Mouse (Mus musculus): ENCODE measurements around the gene Rtf2. TPM values are rescaled to one million over a fixed set of nuclear protein-coding genes. Genes with fewer than 3 reads are reported as not detected.

The Rtf2 gene
- 44.6 and 44.8 TPM in 2 replicates for polyA plus RNA-seq (2012; rRNA removed)

DNA sequence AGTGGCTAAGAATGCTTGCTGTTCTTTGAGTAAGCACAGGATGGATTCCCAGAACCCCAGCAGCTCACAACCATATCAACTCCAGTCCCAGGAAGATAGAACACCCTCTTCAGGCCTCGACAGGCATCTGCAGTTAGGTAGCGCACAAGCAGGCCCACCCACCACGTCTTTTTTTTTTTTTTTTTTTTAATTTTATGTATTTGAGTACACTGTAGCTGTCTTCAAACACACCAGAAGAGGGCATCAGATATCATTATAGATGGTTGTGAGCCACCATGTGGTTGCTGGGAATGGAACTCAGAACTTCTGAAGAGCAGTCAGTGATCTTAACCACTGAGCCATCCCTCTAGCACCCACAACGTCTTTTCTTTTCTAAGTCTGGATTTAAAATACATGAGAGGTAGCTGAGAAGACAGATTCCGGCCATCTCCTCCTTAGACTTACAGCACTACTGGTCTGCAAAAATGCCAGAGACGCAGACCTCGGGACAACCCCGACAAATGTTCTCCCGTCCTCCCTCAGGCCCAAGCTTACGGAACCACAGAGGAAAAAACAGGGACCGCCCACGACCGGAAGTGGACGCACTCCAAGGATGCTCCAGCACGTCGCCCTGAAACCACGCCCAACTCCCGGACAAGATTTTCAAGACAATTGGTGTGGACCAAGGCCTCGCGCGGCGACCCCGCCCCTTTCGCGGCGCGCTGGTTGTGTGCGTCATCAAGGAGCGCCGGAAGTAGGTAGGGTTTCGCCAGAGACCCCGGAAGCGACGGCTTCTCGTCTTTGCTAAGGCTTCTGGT is at the start of gene Rtf2:
Gene Rtf2 (plus strand): TSS at position 714 of the 797 bp plus-strand sequence.
- 2% methylated on average over 35 of the region's 35 CpGs for WGBS
- peak; percentile 95 for DNase-seq (ENCODE audit: low read depth, low spot score)

DNA sequence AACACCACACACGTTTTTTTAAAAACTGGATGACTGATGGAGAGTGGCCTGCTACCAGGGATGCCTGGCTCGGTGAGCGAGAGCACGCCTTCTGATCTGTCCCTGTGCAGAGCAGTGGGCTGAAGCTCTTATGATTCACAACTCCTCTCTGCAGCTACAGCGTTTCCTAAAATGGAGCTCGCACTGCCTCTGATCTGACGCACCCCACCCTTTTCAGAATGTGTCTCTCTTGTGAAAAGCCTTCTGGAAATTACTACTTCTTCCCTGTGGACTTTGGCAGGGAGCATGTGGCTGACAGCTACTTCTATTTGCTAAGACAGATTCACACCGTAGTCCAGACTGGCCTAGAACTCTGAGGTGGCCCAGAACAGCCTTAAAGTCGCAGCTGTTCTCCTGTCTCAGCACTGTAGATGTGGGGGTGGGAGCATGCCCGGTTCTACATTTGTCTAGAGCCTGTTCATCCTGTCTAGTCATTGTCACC is 48.3 kb upstream of the Rtf2 start:
- 26% methylated on average over 10 of the region's 10 CpGs for WGBS
- no peak for DNase-seq (ENCODE audit: low read depth, low spot score)

DNA sequence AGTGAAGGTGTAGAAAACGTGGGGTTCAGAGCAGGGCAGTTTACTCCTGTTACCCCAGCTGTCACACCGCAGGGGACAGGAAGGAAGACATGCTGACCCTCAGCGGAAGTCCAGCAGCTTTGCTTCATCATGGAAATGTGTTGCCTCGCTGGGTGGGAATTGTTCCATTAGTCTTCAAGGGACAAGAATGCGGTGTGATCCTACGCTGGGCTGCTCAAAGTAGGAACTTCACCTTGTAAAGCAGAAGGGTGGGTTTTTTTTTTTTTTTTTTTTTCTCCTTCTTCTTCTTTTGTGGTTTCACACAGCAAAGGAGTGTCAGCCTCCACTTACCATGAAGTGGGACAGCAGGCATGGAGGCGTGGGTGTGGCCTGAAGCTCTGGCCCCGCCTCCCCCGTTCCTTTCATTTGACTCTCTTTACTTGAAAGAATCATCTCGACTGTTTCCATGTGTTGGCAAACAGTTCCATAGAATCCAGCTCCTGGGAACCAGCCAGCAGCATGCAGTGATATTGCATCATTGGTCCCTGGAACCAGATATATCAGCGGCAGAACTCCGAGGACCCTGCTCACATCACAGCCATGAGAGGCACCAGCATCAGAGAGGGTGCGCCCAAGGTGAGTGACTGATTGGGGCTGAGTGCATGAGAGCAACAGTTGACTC is 46.8 kb upstream of the Rtf2 start, which contains the start of gene Cass4:
Gene Cass4 (plus strand): TSS at position 404 of the 661 bp plus-strand sequence.
- WGBS, result 25% methylated on average over 13 of the region's 13 CpGs

DNA sequence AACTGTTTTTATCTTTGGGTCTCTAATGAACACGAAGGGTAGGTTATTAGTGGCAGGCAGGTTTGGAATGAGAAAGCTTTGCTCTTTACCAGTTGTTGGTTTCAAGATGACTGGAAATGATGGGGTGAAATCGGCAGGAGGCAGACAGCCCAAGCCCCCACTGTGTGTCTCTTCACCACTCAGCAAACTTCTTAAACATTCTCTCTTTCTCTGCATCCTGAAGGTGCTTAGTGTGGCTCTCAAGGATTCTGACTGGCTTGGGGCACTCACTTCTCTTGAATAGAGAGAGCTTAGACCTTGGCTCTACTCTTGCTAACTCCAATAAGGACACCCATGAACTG is 46.3 kb upstream of the Rtf2 start:
- no peak for DNase-seq (ENCODE audit: low read depth, low spot score)
- 55% methylated on average over 2 of the region's 2 CpGs for WGBS

More for the DNA sequence above, 46.8 kb upstream of the Rtf2 start, which contains the start of gene Cass4:
- no peak for DNase-seq (ENCODE audit: low read depth, low spot score)

DNA sequence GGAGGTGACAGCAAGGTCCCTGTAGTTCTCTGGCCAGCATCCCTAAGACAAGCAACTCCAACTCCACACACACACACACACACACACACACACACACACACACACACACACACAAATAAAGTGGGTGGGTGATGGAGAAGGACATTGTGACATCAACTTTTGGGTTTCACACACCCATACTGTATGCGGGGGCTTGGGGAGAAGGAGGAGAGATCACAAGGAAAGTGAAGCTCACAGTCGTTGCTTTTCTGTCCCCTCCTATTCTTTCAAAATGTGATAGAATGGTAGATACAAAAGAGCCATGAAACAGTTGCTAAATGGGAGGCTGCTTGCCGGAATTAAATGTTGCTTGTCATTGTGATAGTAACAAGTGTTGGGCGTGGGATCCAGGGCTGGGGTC is 45.7 kb upstream of the Rtf2 start:
- 69% methylated on average over 4 of the region's 4 CpGs for WGBS

DNA sequence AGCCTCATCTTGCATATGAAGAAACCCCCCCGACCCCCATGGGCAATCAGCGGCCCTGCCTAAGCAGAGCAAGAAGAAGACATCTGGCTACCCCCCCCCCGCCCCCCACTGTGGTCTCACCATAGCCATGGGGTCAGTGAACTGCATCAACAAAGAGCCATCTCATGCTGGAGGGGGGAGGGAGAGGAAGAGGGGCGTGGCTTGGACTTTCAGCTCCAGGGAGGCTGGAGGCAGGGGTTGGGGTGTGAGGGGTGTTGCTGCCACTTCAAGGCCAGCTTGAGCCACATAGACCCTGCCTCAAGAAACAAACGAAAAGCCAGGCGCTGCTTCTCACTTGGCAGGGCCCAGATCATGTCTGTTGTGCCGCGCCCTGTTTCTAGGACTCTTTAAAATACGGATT is 44.4 kb upstream of the Rtf2 start:
- DNase-seq (ENCODE audit: low read depth, low spot score), result no peak
- 47% methylated on average over 9 of the region's 9 CpGs for WGBS

More for the DNA sequence above, 45.7 kb upstream of the Rtf2 start:
- no peak for DNase-seq (ENCODE audit: low read depth, low spot score)

DNA sequence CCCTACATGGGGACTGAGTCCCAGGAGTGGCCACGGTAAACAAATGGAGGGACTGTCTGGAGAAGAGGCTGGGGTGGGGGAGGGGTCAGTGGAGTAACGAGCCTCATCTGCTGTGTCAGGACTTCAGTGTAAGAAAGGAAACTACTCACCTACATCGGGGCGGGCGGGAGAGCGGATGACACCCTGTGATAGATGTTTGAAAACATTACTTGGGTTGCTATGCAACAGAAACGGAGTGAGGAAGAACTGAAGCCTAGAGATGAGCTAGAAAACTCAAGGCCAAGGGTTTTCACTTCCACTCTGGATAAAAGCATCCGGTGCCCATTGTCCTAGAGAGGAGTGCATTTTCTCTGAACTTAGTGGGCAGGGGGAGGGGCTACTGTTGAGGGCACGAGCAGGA is 40.5 kb upstream of the Rtf2 start:
- 22% methylated on average over 9 of the region's 9 CpGs for WGBS
- no peak for DNase-seq (ENCODE audit: low read depth, low spot score)

DNA sequence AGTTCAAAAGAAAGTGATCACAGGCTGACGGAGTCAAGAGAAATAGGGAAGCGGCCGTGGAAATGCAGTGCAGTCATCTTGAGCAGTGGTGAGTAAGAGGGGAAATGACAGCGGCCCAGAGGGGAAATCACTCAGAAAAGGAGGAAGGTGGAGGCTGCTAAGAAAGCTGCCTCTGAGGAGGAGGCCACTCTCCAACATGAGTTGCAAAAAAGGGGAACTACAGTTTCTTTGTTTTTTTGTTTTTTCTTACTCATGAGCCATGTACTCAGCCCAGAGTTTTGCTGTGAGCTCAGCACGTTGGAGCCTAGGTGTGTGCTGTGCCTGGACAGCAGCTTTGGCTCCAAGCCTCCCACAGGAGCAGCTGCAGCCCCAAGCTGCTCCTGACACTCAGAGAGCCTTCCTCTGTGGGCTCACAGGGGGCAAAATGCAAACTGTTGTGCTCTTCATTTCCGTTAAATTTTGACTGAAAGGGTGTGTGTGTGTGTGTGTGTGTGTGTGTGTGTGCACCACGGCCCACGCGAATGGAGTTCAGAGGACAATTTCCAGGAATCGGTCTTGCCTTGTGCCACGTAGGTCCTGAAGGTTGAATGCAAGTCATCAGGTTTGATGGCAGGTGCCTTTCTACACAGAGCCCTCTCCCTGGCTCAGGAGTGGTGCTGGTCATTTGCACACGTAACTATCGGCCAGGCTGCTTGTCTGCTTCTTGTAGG is 39.1 kb upstream of the Rtf2 start:
- DNase-seq (ENCODE audit: low read depth, low spot score), result no peak
- 56% methylated on average over 13 of the region's 13 CpGs for WGBS

DNA sequence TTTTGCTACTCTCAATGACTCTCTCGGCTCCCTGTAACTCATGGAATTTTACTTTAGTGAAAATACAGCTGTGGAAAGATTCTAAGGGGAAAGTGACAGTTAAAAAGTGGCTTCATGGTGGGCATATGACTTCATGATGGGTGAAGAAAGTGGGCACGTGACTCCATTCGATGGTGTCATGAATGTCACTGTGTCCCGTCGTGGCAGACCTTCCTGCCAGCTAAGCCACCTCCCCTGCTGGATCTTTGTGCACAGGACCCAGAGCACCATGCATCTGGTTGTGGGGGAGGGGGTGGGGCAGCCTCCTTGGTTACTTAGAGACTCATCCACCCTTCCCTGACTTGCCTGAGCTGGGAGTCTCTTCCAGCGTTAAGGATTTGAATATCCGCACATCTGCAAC is 36.1 kb upstream of the Rtf2 start:
- WGBS, result 59% methylated on average over 7 of the region's 7 CpGs
- DNase-seq (ENCODE audit: low read depth, low spot score), result no peak

DNA sequence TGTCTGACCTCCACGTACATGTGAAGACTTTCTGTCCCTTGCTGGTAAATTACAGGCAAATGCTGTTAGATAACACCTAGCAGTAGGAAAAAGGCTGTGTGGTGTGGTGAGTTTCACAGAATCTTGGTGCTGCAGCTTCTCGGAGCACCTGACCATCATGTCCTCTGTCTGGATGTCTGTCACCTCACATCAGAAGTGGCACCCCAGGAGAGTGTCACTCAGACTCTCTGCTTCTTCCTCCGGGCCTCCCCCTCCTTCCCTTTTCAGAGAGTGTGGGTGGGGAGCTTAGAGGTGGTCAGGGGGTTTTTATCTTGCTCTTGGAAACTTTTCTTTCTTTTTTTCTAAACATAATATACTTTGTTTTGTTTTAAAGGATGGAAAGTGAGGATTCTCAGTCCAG is 35.3 kb upstream of the Rtf2 start:
- DNase-seq (ENCODE audit: low read depth, low spot score), result no peak
- WGBS, result 61% methylated on average over 3 of the region's 3 CpGs

DNA sequence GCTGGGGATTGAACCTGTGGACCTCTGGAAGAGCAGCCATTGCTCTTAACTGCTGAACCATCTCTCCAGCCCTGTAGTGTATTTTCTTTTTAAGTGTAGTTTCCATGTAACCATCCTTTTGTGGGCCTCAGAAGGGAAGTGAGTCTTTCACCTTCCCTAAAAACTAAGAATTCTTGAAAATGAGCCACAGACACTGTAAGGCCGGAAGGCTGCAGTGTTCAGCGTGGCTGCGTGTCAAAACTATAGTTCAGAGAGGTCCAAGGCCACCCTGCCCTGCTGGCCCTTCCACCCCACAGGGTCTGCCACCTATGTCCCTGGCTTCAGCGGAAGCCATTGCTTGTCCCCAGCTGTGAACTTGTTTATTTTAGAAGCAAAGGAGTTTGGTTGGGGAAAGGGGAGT is 34.2 kb upstream of the Rtf2 start:
- 59% methylated on average over 4 of the region's 4 CpGs for WGBS
- no peak for DNase-seq (ENCODE audit: low read depth, low spot score)

DNA sequence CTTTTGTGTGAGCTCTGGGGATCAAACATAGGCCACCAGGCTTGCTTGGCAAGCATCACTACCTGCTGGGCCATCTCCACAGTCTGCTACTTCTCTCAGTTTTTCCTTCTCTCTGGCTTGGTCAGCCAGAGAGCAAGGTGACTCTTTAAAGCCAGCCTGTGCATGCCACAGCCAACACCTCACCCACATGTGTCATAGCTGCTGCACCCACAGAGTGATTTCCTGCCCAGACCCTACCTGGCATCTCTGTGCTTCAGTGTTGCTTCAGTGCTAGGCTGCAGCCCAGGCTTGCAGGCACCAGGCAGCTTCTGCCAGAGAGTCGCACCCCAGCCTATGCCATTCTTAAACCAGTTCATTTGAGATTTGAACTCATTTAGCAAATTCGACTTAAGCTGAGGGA is 32.9 kb upstream of the Rtf2 start:
- DNase-seq (ENCODE audit: low read depth, low spot score), result no peak
- 70% methylated on average over 2 of the region's 2 CpGs for WGBS

DNA sequence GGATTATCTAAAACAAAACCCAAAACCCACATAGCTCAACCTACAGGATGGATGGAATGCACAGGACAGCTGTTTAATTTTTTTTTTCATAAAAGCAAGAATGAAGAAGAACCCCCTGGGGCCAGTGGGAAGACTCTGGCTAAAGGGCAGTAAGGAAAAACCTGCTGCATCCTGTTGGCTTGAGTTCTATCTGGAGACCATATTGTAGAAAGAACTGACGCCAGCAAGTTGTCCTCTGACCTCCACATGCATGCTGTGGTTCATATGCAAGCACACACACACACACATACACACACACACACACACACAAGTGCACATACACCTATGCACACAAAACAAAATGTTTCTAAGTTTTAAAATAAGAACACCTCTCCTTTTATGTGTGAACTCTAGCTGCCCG is 29.7 kb upstream of the Rtf2 start:
- DNase-seq (ENCODE audit: low read depth, low spot score), result no peak
- 67% methylated on average over 2 of the region's 2 CpGs for WGBS

DNA sequence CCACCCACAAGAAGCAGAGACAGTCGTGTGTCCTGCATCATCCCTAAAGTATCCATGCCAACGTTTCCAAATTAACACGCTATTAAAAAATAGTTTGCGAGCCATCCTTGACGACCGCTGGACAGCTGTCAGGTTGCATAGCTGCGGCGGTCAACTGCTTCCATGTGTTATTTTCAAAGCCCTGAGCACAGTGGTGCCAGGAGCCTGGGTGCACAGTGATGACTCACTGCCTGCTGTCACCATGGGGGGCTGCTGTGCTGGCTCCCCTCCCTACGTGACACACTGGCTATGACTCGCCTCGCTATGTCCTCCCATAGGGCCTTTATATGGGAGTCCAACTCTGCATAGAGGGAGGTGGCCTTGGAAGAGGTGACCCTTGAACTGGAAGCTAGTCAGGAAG is 29.3 kb upstream of the Rtf2 start:
- DNase-seq (ENCODE audit: low read depth, low spot score), result no peak
- 71% methylated on average over 11 of the region's 11 CpGs for WGBS

DNA sequence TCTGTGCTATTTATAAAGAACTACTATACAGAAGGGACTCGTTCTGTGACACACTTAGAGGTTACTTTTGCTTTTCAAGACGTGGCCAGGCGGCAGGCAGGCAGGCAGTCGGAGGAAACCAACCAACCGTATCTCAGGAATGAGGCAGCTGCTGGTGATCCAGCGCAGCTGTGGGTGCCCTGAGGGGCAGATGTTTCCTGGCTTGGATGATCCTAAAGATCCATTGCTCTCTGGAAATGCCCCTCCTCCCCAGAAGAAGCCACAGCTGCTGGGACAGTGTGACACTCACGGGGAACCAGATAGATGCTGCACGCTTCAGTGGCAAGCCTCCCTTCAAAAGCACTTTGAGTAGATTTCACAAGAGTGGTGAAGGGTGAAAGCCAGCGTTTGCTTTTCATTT is 27.9 kb upstream of the Rtf2 start:
- 12% methylated on average over 9 of the region's 9 CpGs for WGBS
- DNase-seq (ENCODE audit: low read depth, low spot score), result no peak

DNA sequence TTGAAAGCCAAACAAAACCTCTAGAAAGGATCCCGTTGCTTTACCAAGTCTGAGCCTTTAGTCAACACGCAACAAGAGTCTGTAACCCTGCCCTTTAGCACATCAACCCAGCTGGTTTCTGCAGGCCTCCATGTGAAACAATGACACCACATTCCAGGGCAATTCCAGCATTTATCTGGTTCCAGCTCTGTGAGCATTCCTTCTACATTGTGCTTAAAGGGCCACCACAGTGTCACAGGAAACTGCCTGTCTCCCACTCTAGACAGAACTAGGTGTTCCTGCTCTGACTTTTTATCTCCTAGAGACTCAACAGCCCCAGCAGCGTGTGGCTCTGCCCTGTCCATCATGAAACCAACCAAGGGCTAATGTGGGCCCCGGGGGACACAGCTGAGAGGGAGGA is 27.1 kb upstream of the Rtf2 start:
- DNase-seq (ENCODE audit: low read depth, low spot score), result no peak
- WGBS, result 21% methylated on average over 4 of the region's 4 CpGs

DNA sequence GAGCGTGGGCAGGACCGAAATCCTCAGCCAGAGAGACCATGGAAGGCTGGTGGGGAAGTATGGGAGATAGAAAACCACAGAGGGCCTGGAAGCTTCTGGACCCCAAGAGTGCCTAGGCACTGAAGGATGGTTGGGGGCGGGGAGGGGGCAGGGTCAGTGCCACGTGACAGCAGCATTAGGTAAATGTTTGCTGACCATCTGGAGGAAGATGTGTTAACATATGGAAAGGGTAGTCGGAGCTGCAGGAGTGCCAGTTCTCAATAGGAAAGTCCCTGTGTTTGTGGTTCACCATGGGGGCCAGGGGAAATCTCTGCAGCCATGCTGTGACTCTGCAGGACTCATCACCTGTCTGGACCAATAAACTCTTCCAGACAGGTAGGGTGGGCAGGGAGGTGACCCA is 26.5 kb upstream of the Rtf2 start:
- no peak for DNase-seq (ENCODE audit: low read depth, low spot score)
- 34% methylated on average over 5 of the region's 5 CpGs for WGBS

DNA sequence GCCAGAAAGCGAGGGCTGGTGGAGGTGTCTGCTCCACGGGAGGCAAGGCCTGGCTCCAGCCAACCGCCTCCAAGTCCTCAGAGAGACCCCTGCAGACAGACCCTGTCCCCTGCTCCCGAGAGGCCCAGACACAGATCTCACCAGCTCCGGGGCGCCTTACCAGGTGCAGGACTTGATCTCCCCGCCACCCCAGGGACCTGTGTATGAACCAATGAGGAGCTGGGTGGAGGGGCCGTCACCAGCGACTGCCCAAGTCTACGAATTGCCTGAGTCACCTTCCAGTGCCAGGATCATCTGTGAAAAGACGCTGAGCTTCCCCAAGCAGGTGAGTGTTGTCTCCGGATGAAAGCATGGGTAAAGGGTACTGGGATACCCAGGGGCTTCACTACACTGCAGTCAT is 24.1 kb upstream of the Rtf2 start:
- WGBS, result 61% methylated on average over 12 of the region's 12 CpGs
- DNase-seq (ENCODE audit: low read depth, low spot score), result no peak

DNA sequence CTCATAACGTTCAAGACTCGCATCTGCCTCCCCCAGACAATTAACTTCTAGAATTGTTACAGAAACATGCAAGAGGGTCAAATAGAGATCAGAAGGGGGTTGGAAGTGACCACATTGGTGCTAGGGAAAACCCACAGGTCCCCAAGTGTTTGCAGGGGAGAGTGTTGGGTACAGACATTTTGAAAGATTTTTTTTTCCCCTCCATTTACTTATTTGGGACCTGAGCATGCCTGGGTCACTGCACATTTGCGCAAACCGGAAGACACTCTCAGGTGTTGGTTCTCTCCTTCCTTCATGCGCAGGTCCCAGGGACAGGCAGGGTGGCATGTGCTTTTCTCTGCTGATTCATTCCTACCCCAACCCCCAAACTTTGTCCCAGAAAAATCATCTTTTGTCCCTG is 23.5 kb upstream of the Rtf2 start:
- 77% methylated on average over 5 of the region's 5 CpGs for WGBS

DNA sequence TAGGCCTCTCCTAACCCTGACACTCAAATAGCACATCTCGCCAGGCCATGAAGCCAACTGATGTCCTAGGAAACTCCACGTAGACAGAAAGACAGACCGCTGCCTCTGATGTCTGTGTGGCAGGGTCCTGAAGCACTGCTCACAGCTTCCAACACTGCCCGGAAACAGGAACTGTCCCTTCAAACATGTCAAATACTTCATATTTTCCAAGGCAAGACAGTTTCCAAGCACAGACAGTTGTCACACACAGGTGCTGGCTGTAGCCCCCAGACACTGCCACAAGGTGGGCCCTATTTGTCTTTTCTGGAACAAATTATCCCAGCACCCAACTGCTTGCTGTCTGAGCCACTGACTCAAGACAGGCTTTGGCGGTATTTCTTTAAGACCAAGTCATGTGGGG is 22.1 kb upstream of the Rtf2 start:
- 83% methylated on average over 5 of the region's 5 CpGs for WGBS
- no peak for DNase-seq (ENCODE audit: low read depth, low spot score)

More for the DNA sequence above, 23.5 kb upstream of the Rtf2 start:
- no peak for DNase-seq (ENCODE audit: low read depth, low spot score)

DNA sequence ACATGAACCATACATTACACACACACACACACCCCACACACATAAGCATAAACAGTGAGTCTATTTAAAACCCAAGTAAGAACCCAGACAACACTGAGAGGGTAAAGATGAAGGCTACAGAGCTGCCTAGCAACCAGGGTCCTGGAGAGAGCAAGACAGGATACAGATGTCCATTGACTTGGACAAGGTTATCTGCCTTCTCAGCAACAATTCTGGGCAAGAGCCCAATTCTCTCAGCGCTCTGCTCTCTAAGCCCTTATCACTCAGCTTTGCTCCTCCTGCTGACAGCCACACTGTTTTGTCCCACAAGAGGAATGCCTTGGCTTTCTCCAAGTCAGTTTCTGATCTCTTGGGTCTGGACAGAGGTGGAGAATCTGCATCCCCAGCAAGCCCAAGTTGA is 9.7 kb upstream of the Rtf2 start:
- DNase-seq (ENCODE audit: low read depth, low spot score), result no peak

More for the DNA sequence above, 9.7 kb upstream of the Rtf2 start:
- 42% methylated on average over 1 of the region's 1 CpGs for WGBS
